Mouse (Mus musculus): Measurements from ENCODE around the gene Ip6k1. TPM values are rescaled to one million over a fixed set of nuclear protein-coding genes. Genes with fewer than 3 reads are reported as not detected.
"Not testable (repeated sequence)": the region's sequence is repeated elsewhere in the genome, so short reads cannot be mapped to it uniquely, and the experiment has no call there.

The Ip6k1 gene
- polyA plus RNA-seq, 1 experiment, result 116 TPM

- Histone ChIP-seq H3K4me3 (replicated peaks; ENCODE audit: extremely low read depth, low read depth, low read length) (no peak overlapping the region), H3K4me1 (ENCODE audit: control insufficient read depth, insufficient read depth, low read length) (peaks cover 13% of the 10 kb centered on the region)
- TF ChIP-seq POLR2A (IDR thresholded peaks at IDR 0.05; ENCODE audit: borderline replicate concordance, extremely low read depth, low read depth, low read length) (no peak), CTCF (IDR thresholded peaks at IDR 0.05; ENCODE audit: insufficient read depth, low read length) (no peak)
- DNase-seq, result no peak
- WGBS, result 59% methylated on average over 3 of the region's 3 CpGs
Observed at GRCm38 (mm10) chr9:107987950-107988349, 14.4 kb upstream of the Ip6k1 start.

- DNase-seq, result no peak
- 79% methylated on average over 2 of the region's 2 CpGs for WGBS
- Histone ChIP-seq H3K4me1 (ENCODE audit: control insufficient read depth, insufficient read depth, low read length) (no peaks in the 10 kb centered on the region), H3K4me3 (replicated peaks; ENCODE audit: extremely low read depth, low read depth, low read length) (no peak within 1 kb of the TSS)
- no peak for TF ChIP-seq CTCF (IDR thresholded peaks at IDR 0.05; ENCODE audit: insufficient read depth, low read length)
- TF ChIP-seq POLR2A (IDR thresholded peaks at IDR 0.05; ENCODE audit: borderline replicate concordance, extremely low read depth, low read depth, low read length), result no peak
Observed at GRCm38 (mm10) chr9:107992197-107992596, 10.1 kb upstream of the Ip6k1 start, which contains the start of gene Cdhr4. Gene Cdhr4 (plus strand): TSS chr9:107992497.

- H3K4me1 ChIP-seq (ENCODE audit: control insufficient read depth, insufficient read depth, low read length), result no peaks in the 10 kb centered on the region
- 90% methylated on average over 11 of the region's 11 CpGs for WGBS
- H3K4me3 ChIP-seq (replicated peaks; ENCODE audit: extremely low read depth, low read depth, low read length), result no peak overlapping the region
- DNase-seq, result no peak
- no peak for TF ChIP-seq CTCF (IDR thresholded peaks at IDR 0.05; ENCODE audit: insufficient read depth, low read length)
- TF ChIP-seq POLR2A (IDR thresholded peaks at IDR 0.05; ENCODE audit: borderline replicate concordance, extremely low read depth, low read depth, low read length), result no peak
Observed at GRCm38 (mm10) chr9:107993013-107993412, 9.3 kb upstream of the Ip6k1 start.

GRCm38 (mm10) chr9:107994464-107994863, 7.8 kb upstream of the Ip6k1 start:
- no peak for DNase-seq
- TF ChIP-seq CTCF (IDR thresholded peaks at IDR 0.05; ENCODE audit: insufficient read depth, low read length) (no peak), POLR2A (IDR thresholded peaks at IDR 0.05; ENCODE audit: borderline replicate concordance, extremely low read depth, low read depth, low read length) (no peak)
- 25% methylated on average over 2 of the region's 2 CpGs for WGBS
- Histone ChIP-seq H3K4me1 (ENCODE audit: control insufficient read depth, insufficient read depth, low read length) (no peaks in the 10 kb centered on the region), H3K4me3 (replicated peaks; ENCODE audit: extremely low read depth, low read depth, low read length) (no peak overlapping the region)

GRCm38 (mm10) chr9:107995513-107995912, 6.8 kb upstream of the Ip6k1 start:
- TF ChIP-seq POLR2A (IDR thresholded peaks at IDR 0.05; ENCODE audit: borderline replicate concordance, extremely low read depth, low read depth, low read length) (no peak), CTCF (IDR thresholded peaks at IDR 0.05; ENCODE audit: insufficient read depth, low read length) (no peak)
- DNase-seq, result no peak
- Histone ChIP-seq H3K4me3 (replicated peaks; ENCODE audit: extremely low read depth, low read depth, low read length) (no peak overlapping the region), H3K4me1 (ENCODE audit: control insufficient read depth, insufficient read depth, low read length) (no peaks in the 10 kb centered on the region)
- WGBS, result 92% methylated on average over 21 of the region's 21 CpGs

- DNase-seq, result no peak
- Histone ChIP-seq H3K4me3 (replicated peaks; ENCODE audit: extremely low read depth, low read depth, low read length) (no peak within 1 kb of the TSS), H3K4me1 (ENCODE audit: control insufficient read depth, insufficient read depth, low read length) (no peaks in the 10 kb centered on the region)
- 82% methylated on average over 5 of the region's 5 CpGs for WGBS
- TF ChIP-seq CTCF (IDR thresholded peaks at IDR 0.05; ENCODE audit: insufficient read depth, low read length), result no peak
- no peak for TF ChIP-seq POLR2A (IDR thresholded peaks at IDR 0.05; ENCODE audit: borderline replicate concordance, extremely low read depth, low read depth, low read length)
Observed at GRCm38 (mm10) chr9:107996049-107996448, 6.3 kb upstream of the Ip6k1 start, which contains the start of gene Gm20662. Gene Gm20662 (plus strand): TSS chr9:107996349.

GRCm38 (mm10) chr9:108002778-108003530, 653 bp downstream of the Ip6k1 start:
- DNase-seq, result no peak
- WGBS, result under 1% methylated on average over 49 of the region's 50 CpGs
- TF ChIP-seq CTCF (IDR thresholded peaks at IDR 0.05; ENCODE audit: insufficient read depth, low read length) (no peak), POLR2A (IDR thresholded peaks at IDR 0.05; ENCODE audit: borderline replicate concordance, extremely low read depth, low read depth, low read length) (no peak)
- H3K4me1 ChIP-seq (ENCODE audit: control insufficient read depth, insufficient read depth, low read length), result peaks cover 12% of the 10 kb centered on the region
- peak overlapping the region; percentile 90 for H3K4me3 ChIP-seq (replicated peaks; ENCODE audit: extremely low read depth, low read depth, low read length)

- WGBS, result 15% methylated on average over 8 of the region's 8 CpGs
- peak; percentile 34 for DNase-seq
Observed at GRCm38 (mm10) chr9:108003531-108003890, 1.2 kb downstream of the Ip6k1 start.

GRCm38 (mm10) chr9:108008041-108008440, 5.7 kb downstream of the Ip6k1 start:
- no peak overlapping the region for H3K4me3 ChIP-seq (replicated peaks; ENCODE audit: extremely low read depth, low read depth, low read length)
- H3K4me1 ChIP-seq (ENCODE audit: control insufficient read depth, insufficient read depth, low read length), result peaks cover 8% of the 10 kb centered on the region
- no peak for TF ChIP-seq CTCF (IDR thresholded peaks at IDR 0.05; ENCODE audit: insufficient read depth, low read length)
- no peak for TF ChIP-seq POLR2A (IDR thresholded peaks at IDR 0.05; ENCODE audit: borderline replicate concordance, extremely low read depth, low read depth, low read length)
- 63% methylated on average over 5 of the region's 5 CpGs for WGBS
- no peak for DNase-seq

More at GRCm38 (mm10) chr9:108003531-108003890, 1.2 kb downstream of the Ip6k1 start:
- TF ChIP-seq POLR2A (IDR thresholded peaks at IDR 0.05; ENCODE audit: borderline replicate concordance, extremely low read depth, low read depth, low read length), result no peak
- no peak for TF ChIP-seq CTCF (IDR thresholded peaks at IDR 0.05; ENCODE audit: insufficient read depth, low read length)
- Histone ChIP-seq H3K4me1 (ENCODE audit: control insufficient read depth, insufficient read depth, low read length) (peaks cover 12% of the 10 kb centered on the region), H3K4me3 (replicated peaks; ENCODE audit: extremely low read depth, low read depth, low read length) (peak overlapping the region; percentile 90)

- DNase-seq, result no peak
- no peak overlapping the region for H3K4me3 ChIP-seq (replicated peaks; ENCODE audit: extremely low read depth, low read depth, low read length)
- H3K4me1 ChIP-seq (ENCODE audit: control insufficient read depth, insufficient read depth, low read length), result no peaks in the 10 kb centered on the region; the same call in none of the 2 replicates
- TF ChIP-seq CTCF (IDR thresholded peaks at IDR 0.05; ENCODE audit: insufficient read depth, low read length) (no peak), POLR2A (IDR thresholded peaks at IDR 0.05; ENCODE audit: borderline replicate concordance, extremely low read depth, low read depth, low read length) (no peak)
Observed at GRCm38 (mm10) chr9:108010385-108010784, 8.1 kb downstream of the Ip6k1 start.

GRCm38 (mm10) chr9:108013577-108013976, 11.3 kb downstream of the Ip6k1 start:
- not testable (repeated sequence) for DNase-seq; H3K4me1 ChIP-seq (ENCODE audit: control insufficient read depth, insufficient read depth, low read length); H3K4me3 ChIP-seq (replicated peaks; ENCODE audit: extremely low read depth, low read depth, low read length)
- 98% methylated on average over 2 of the region's 2 CpGs for WGBS

All from lung, adult 2 months (tissue).